Mouse (Mus musculus): ENCODE measurements around the gene Rnase4.
A peak's percentile ranks its signal among the peaks of the same experiment; 100 is the strongest.

Gene Rnase4

DNA sequence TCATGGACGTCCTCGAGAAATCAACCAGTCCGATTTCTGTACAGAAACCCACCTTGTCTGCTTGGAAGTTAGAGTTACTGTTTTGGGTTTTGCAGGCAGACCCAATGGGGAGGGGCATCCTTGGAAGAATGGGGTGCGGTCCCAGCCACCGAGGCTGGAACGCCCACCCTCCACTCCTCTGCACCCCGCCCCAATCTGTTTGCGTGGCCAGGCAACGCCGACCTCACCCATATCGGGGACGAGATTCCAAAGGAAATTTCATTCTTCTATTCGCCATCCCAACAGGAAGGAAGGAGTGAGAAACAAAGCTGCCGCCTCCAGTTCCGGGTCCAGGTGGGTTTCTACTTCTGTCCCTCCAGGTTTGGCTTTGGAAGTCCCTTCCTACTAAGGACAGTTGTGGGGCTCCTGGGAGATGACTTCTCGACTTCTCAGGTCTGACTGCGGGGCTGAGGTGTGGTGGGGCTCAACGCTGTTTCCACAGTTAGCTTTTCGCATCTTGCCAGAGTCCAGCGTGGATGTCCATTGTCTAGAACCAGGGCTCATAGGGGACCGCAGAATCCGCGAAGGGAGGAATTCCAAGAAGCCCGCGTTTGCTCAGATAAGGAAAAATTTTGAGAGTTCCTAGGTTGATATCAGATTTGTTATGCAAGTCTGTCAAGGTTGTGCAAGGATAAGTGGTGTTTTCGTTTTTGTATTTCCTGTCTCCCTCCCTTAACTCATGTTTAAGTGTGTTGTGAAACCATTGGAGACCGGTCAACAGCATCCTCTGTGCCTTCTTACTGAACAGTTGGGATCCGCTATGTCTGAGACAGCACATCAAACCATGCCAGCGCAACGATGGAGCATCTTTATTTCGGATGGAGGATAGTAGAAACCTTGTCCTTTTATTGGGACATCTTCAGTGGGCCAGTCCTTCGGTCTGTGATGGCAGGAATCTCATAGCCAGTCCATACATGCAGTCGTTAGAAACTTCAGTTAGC is at the start of gene Rnase4, which contains the start of gene Ang:
Rnase4 (plus strand) TSS at position 157 of the 980 bp plus-strand sequence.
Ang (plus strand) TSS at position 230 of the 980 bp plus-strand sequence.
- DNase-seq (ENCODE audit: low spot score in 2 of 2) = peak; percentile 73

- DNase-seq (ENCODE audit: low spot score in 2 of 2) = no peak
These were observed 49.1 kb upstream of the Rnase4 start, which contains the start of gene Rnase9 for GRCm38 (mm10) chr14:51041769-51042168. TSS of gene Rnase9 (minus strand) at chr14:51041869.

DNA sequence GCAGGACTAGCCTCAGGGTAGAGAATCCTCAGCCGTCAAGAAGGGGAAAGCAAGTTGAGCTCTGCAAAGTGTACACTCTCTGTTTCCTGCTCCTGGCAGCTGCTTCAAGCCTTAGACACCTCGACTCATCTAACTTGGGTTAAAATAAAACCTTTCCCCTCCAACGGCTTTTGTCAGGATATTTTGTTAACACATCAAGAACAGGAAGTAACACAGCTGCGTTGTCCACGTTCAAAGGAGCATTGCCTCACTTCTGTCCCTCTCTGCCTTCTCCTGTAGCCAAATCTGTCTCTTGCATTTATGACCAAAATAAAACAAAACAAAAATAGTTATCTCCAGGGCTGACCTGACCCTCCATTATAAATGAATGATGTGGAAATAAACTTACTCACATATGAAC is 43.0 kb upstream of the Rnase4 start:
- no peak for DNase-seq (ENCODE audit: low spot score in 2 of 2)

GRCm38 (mm10) chr14:51050063-51050462 is 40.8 kb upstream of the Rnase4 start, which contains the start of gene Rnase11:
TSS of gene Rnase11 (minus strand) at chr14:51050163.
- no peak for DNase-seq (ENCODE audit: low spot score in 2 of 2)

DNA sequence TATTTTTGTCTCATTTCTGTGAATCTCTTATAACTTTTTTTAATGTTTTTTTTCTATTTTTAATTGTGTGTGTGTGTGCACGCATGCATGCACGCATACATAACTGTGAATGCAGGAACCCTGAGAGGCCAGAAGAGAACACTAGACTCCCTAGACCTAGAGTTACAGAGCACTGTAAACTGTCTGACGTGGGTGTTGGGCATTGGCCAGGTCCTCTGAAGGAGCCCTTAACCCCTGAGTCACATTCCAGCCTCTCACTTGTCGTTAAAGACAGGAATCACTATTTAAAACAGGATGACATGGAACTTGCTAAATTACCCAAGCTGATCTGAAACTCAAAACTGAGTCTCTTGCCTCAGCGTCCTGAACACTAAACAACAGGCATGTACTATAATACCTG is 38.9 kb upstream of the Rnase4 start:
- no peak for DNase-seq (ENCODE audit: low spot score in 2 of 2)

DNA sequence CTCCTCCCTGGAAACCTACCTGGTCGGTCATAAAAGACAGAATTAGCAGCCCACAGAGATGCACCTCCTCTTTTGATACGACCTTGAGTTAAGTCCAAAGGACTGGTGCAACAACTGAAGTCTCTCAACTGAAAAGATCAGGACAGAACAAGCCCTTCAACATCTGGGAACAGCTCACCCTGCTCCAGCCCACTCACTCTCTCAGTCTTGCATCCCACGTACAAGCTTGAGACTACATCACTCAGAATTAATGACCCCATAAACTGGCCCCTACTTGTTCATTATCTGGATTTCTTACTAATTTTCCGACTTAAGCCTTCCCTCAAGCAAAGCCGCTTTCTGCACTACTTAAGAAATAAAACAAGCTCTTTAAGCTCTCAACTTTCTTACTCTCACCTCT is 37.7 kb upstream of the Rnase4 start:
- DNase-seq (ENCODE audit: low spot score in 2 of 2) = no peak

DNA sequence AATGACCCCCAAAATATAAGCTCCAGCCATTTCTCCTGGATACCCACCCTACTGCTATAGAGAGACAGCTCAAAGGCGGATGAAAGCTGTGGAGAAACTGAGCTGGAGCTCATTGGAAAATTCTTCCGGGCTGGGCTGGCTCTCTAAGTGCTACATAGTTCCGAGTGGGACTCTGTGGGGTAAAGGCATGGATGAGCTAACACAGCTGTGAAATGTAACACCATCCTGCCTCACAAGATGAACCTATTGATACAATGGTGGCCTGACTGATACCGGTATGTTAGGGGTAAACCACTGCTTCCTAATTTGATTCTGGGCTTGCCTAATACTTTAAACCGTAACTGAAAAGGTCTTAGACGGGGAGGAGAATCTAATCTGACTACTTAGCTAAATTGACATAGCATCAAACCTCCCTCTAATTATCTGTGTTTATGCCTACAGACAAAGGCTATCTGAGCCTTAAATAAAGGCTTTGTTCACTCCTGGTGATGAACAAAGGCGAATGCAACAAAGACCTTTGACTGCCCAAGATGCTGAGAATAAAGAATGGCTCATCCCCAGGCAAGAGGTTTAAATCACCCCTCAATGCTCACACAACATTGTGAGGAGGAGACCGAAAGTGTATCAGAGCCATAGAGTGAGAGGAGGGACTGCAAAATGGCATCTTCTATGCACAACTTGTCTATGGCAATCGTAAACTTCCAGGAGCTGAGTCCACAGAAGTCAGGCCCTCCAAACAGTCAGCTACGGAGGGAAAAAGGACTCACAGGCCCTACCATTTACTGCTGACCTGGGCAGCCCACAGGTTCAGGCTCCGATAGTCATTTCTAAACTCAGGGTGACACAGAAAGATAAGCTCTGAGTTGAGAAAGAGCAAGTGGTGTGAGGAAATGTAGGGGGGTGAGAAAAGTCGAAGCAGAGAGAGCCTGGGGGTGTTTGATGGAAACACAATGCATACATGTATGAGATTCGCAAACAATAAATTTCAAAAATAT is 36.3 kb upstream of the Rnase4 start:
- no peak for DNase-seq (ENCODE audit: low spot score in 2 of 2)

- no peak for DNase-seq (ENCODE audit: low spot score in 2 of 2)
These were observed 33.5 kb upstream of the Rnase4 start, which contains the start of gene Rnase12 for GRCm38 (mm10) chr14:51057401-51057831. TSS of gene Rnase12 (minus strand) at chr14:51057661.

DNA sequence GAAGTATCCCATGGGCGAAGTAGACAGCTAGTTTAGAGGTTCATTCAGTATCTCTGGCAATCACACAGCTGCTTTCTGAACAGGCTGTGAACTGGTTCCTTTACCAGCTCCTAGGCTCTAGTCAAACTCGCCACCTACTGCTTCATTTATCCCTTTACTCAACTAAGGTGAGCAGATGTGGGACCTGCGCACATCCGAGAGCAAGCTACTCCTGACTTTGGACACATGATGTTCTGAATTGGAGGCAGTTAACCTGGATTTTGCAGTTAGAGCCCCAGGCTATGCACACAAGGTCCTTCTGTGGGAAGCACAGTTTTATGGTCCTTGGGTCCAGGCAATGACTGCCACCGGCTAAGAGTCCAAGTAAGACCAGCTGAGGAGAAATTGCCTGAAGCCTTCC is 30.1 kb upstream of the Rnase4 start:
- DNase-seq (ENCODE audit: low spot score in 2 of 2) = no peak

GRCm38 (mm10) chr14:51068956-51069355 is 21.9 kb upstream of the Rnase4 start:
- DNase-seq (ENCODE audit: low spot score in 2 of 2) = no peak

GRCm38 (mm10) chr14:51069617-51070016 is 21.3 kb upstream of the Rnase4 start:
- DNase-seq (ENCODE audit: low spot score in 2 of 2) = no peak

GRCm38 (mm10) chr14:51074335-51074734 is 16.5 kb upstream of the Rnase4 start, which contains the start of gene Olfr750:
TSS of gene Olfr750 (minus strand) at chr14:51074435.
- DNase-seq (ENCODE audit: low spot score in 2 of 2) = no peak

GRCm38 (mm10) chr14:51079180-51079579 is 11.7 kb upstream of the Rnase4 start:
- no peak for DNase-seq (ENCODE audit: low spot score in 2 of 2)

GRCm38 (mm10) chr14:51081035-51081434 is 9.8 kb upstream of the Rnase4 start:
- DNase-seq (ENCODE audit: low spot score in 2 of 2) = no peak

DNA sequence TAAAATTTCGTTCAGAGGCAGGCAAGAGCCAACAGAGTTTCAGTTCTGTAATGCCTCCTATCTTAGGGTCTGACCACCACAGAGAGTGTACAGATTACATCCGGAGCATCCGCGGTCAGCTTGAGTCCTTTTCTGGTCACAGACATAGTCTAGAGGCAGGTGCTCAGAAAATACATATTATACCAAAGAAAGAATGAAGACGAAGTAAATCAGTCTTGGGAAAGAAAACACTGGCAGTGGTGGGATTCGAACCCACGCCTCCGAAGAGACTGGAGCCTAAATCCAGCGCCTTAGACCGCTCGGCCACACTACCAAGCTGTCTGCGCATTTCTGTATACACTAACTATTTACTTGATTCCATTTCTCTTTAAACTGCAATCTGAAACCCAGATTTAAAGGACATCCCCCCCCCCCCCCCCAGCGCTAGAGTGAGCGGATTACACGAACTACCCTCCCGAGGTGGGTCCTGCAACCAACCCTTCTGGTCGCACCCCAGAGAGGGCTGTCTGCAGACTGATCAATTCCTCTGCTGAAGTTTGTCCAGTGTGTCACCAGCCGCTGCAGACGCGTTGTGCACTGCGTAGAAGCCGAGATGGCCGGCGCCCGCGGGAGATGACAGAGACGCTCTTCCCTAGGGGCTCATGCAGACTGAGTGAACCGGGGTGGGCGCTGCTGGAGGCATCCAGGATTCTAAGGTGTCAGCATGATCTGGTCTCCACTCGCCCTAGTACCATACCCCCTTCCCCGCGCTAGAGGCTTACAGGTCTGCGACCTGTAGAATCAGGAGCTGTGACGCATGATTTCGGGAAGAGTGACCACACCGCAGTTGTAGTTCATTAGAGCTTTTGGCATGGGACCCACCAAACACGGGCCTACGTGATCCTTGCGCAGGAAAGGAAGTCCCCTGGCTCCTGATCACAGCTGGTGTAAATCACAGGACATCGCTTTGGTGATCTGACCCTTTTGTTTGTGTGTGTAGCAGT is 8.0 kb upstream of the Rnase4 start:
- DNase-seq (ENCODE audit: low spot score in 2 of 2) = no peak

GRCm38 (mm10) chr14:51083805-51084204 is 7.1 kb upstream of the Rnase4 start:
- DNase-seq (ENCODE audit: low spot score in 2 of 2) = no peak

DNA sequence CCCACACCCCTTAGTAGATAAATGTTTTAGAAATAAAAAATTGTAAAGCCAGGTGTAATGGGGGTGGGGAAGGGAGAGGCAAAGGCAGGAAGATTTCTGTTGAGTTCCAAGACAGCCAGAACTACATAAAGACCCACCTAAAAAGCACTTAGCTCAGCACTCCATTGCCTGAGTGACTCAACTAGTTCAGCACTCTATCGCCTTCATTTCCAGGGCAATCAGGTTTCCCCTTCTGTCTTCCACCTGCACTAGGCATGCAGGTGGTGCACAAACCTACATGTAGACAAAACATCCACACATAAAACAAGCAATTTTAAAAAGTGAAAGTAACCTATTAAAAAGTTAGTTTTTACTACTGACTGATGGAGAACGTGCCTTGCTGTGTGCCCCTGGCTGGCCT is 5.8 kb upstream of the Rnase4 start:
- no peak for DNase-seq (ENCODE audit: low spot score in 2 of 2)

DNA sequence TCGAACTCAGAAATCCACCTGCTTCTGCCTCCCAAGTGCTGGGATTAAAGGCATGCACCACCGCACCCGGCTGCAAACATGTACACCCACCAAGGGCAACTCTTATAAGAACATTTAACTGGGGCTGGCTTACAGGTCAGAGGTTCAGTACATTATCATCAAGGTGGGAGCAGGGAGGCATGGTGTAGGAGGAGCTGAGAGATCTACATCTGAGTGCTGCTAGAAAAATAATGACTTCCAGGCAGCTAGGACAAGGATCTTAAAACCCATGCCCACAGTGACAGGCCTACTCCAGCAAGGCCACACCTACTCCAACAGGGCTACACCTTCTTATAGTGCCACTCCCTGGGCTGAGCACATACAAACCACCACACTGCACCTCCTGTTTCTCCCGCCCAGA is 5.0 kb upstream of the Rnase4 start:
- DNase-seq (ENCODE audit: low spot score in 2 of 2) = no peak

GRCm38 (mm10) chr14:51087762-51088161 is 3.1 kb upstream of the Rnase4 start:
- no peak for DNase-seq (ENCODE audit: low spot score in 2 of 2)

- DNase-seq (ENCODE audit: low spot score in 2 of 2) = peak; percentile 61 to 82
These were observed 2.5 kb upstream of the Rnase4 start for GRCm38 (mm10) chr14:51088166-51088969.
